Mouse (Mus musculus): ENCODE measurements around the gene Zcchc2. TPM values are rescaled to one million over a fixed set of nuclear protein-coding genes. Genes with fewer than 3 reads are reported as not detected.

Gene Zcchc2
- polyA plus RNA-seq, 1 experiment = 21.1 TPM

DNA sequence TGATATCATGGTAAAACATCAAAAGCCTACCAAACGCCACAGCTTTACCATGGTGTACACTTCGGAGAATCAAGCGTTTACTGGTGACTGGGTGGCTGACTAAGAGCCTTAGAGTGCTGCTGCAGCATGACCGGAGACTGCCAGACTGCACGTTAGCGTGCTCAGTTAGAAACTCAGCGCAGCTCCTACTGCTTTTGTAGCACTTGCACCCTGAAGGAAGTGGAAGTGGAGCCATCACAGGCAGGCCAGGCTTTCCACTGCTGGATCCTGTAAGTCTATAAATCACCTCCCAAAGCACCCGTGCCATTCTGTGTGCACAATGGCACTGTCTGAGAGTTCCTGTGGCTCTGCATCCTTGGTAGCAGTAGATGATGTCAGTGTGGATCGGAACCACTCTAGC lies 52.0 kb downstream of the Zcchc2 start:
- TF ChIP-seq CTCF (IDR thresholded peaks at IDR 0.05; ENCODE audit: low read depth, low read length) (no peak), POLR2A (IDR thresholded peaks at IDR 0.05; ENCODE audit: insufficient read depth, low read length) (no peak), EP300 (IDR thresholded peaks at IDR 0.05; ENCODE audit: insufficient read depth, low read depth, low read length) (no peak)
- no peaks in the 10 kb centered on the region for H3K36me3 ChIP-seq (ENCODE audit: control insufficient read depth, insufficient read depth, low read length, poor library complexity, severe bottlenecking)
- no peaks in the 10 kb centered on the region for H3K4me1 ChIP-seq (ENCODE audit: control insufficient read depth, insufficient read depth, low read length)
- no peak overlapping the region for H3K4me3 ChIP-seq (ENCODE audit: low read depth, low read length)
- H3K9ac ChIP-seq (ENCODE audit: low read depth, poor library complexity, severe bottlenecking) = no peak overlapping the region
- H3K27me3 ChIP-seq (ENCODE audit: control insufficient read depth, insufficient read depth, low read length, poor library complexity, severe bottlenecking) = no peaks in the 10 kb centered on the region
- H3K27ac ChIP-seq (ENCODE audit: insufficient read depth, low read length) = no peak overlapping the region
- no peaks in the 10 kb centered on the region for H3K9me3 ChIP-seq (replicated peaks; ENCODE audit: control insufficient read depth, insufficient read depth, low read length, poor library complexity, severe bottlenecking)

DNA sequence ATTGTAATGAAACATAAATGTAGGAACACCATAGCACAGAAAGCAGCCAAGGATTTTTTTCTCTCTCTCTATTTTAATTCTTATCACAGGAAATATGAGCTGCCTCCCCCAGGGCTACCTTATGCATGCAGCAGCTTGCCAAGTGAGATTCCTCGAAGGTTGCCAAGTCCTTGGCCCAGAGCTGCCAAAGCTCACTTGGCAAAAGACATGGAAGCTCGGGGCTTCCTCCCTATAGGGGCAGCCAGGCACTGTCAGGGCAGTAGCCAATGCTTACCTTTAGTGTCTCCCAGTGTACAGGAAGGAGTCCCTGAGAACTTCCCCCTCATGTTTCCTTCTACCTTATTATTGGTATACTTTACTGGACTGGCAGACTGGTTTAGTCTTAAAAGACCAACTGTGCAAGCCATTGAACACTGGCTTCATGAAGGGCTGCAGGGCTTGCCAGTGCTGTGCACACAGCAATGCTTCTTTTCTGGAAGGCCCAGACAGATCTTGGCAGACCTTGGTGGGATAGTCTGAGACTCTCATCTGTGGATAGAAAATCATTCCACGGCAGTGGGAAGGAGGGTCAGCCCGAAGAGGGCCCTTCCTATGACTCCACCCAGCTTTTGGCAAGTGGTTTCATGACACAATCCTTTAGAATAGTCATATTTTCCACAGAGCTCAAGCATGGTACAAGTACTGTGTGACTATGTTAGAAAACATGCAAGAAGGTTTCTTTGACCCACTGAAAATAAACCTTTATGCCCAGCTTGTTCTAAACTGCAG lies 53.0 kb downstream of the Zcchc2 start:
- TF ChIP-seq POLR2A (IDR thresholded peaks at IDR 0.05; ENCODE audit: insufficient read depth, low read length) = no peak
- no peak for TF ChIP-seq CTCF (IDR thresholded peaks at IDR 0.05; ENCODE audit: low read depth, low read length)
- TF ChIP-seq EP300 (IDR thresholded peaks at IDR 0.05; ENCODE audit: insufficient read depth, low read depth, low read length) = no peak
- no peaks in the 10 kb centered on the region for H3K4me1 ChIP-seq (ENCODE audit: control insufficient read depth, insufficient read depth, low read length)
- no peak overlapping the region for H3K9ac ChIP-seq (ENCODE audit: low read depth, poor library complexity, severe bottlenecking)
- no peaks in the 10 kb centered on the region for H3K27me3 ChIP-seq (ENCODE audit: control insufficient read depth, insufficient read depth, low read length, poor library complexity, severe bottlenecking)
- H3K36me3 ChIP-seq (ENCODE audit: control insufficient read depth, insufficient read depth, low read length, poor library complexity, severe bottlenecking) = no peaks in the 10 kb centered on the region
- no peak overlapping the region for H3K27ac ChIP-seq (ENCODE audit: insufficient read depth, low read length)
- no peak overlapping the region for H3K4me3 ChIP-seq (ENCODE audit: low read depth, low read length)
- no peaks in the 10 kb centered on the region for H3K9me3 ChIP-seq (replicated peaks; ENCODE audit: control insufficient read depth, insufficient read depth, low read length, poor library complexity, severe bottlenecking)

DNA sequence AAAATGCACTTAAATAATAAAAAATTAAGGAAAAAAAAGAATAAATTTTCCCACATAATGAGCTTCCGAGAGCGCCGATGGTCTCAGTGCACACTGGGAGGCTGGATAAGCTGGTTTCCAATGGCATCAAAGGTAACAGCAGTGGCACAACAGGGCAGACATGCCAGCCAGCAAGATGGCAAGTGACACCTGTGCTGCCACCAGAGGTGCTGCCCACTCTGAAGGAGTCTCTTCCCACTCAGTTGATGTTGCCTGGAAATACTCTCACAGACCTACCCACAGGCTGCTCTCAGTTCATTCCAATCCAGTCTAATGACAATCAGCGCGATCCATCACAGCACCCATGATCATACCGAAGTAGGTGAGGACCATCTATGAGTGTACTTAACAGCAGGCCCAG lies 58.8 kb downstream of the Zcchc2 start:
- no peak overlapping the region for H3K27ac ChIP-seq (ENCODE audit: insufficient read depth, low read length)
- no peaks in the 10 kb centered on the region for H3K9me3 ChIP-seq (replicated peaks; ENCODE audit: control insufficient read depth, insufficient read depth, low read length, poor library complexity, severe bottlenecking)
- no peak overlapping the region for H3K4me3 ChIP-seq (ENCODE audit: low read depth, low read length)
- H3K9ac ChIP-seq (ENCODE audit: low read depth, poor library complexity, severe bottlenecking) = no peak overlapping the region
- no peak for TF ChIP-seq POLR2A (IDR thresholded peaks at IDR 0.05; ENCODE audit: insufficient read depth, low read length)
- TF ChIP-seq CTCF (IDR thresholded peaks at IDR 0.05; ENCODE audit: low read depth, low read length) = no peak
- TF ChIP-seq EP300 (IDR thresholded peaks at IDR 0.05; ENCODE audit: insufficient read depth, low read depth, low read length) = no peak
- no peaks in the 10 kb centered on the region for H3K27me3 ChIP-seq (ENCODE audit: control insufficient read depth, insufficient read depth, low read length, poor library complexity, severe bottlenecking)
- H3K4me1 ChIP-seq (ENCODE audit: control insufficient read depth, insufficient read depth, low read length) = no peaks in the 10 kb centered on the region
- no peaks in the 10 kb centered on the region for H3K36me3 ChIP-seq (ENCODE audit: control insufficient read depth, insufficient read depth, low read length, poor library complexity, severe bottlenecking)

- TF ChIP-seq EP300 (IDR thresholded peaks at IDR 0.05; ENCODE audit: insufficient read depth, low read depth, low read length) (no peak), CTCF (IDR thresholded peaks at IDR 0.05; ENCODE audit: low read depth, low read length) (no peak), POLR2A (IDR thresholded peaks at IDR 0.05; ENCODE audit: insufficient read depth, low read length) (no peak)
- Histone ChIP-seq H3K9ac (ENCODE audit: low read depth, poor library complexity, severe bottlenecking) (no peak overlapping the region), H3K36me3 (ENCODE audit: control insufficient read depth, insufficient read depth, low read length, poor library complexity, severe bottlenecking) (no peaks in the 10 kb centered on the region), H3K27me3 (ENCODE audit: control insufficient read depth, insufficient read depth, low read length, poor library complexity, severe bottlenecking) (no peaks in the 10 kb centered on the region), H3K27ac (ENCODE audit: insufficient read depth, low read length) (no peak overlapping the region), H3K9me3 (replicated peaks; ENCODE audit: control insufficient read depth, insufficient read depth, low read length, poor library complexity, severe bottlenecking) (no peaks in the 10 kb centered on the region), H3K4me3 (ENCODE audit: low read depth, low read length) (no peak overlapping the region), H3K4me1 (ENCODE audit: control insufficient read depth, insufficient read depth, low read length) (peaks cover 4% of the 10 kb centered on the region)
Measured at GRCm38 (mm10) chr1:106054978-106055377, 64.8 kb downstream of the Zcchc2 start.

GRCm38 (mm10) chr1:106058355-106058754 lies 68.1 kb downstream of the Zcchc2 start:
- H3K4me3 ChIP-seq (ENCODE audit: low read depth, low read length) = no peak overlapping the region
- peaks cover 4% of the 10 kb centered on the region for H3K4me1 ChIP-seq (ENCODE audit: control insufficient read depth, insufficient read depth, low read length)
- no peaks in the 10 kb centered on the region for H3K36me3 ChIP-seq (ENCODE audit: control insufficient read depth, insufficient read depth, low read length, poor library complexity, severe bottlenecking)
- TF ChIP-seq POLR2A (IDR thresholded peaks at IDR 0.05; ENCODE audit: insufficient read depth, low read length) = no peak
- TF ChIP-seq EP300 (IDR thresholded peaks at IDR 0.05; ENCODE audit: insufficient read depth, low read depth, low read length) = no peak
- no peak for TF ChIP-seq CTCF (IDR thresholded peaks at IDR 0.05; ENCODE audit: low read depth, low read length)
- H3K9ac ChIP-seq (ENCODE audit: low read depth, poor library complexity, severe bottlenecking) = no peak overlapping the region
- no peaks in the 10 kb centered on the region for H3K27me3 ChIP-seq (ENCODE audit: control insufficient read depth, insufficient read depth, low read length, poor library complexity, severe bottlenecking)
- H3K27ac ChIP-seq (ENCODE audit: insufficient read depth, low read length) = peak overlapping the region; percentile 79
- no peaks in the 10 kb centered on the region for H3K9me3 ChIP-seq (replicated peaks; ENCODE audit: control insufficient read depth, insufficient read depth, low read length, poor library complexity, severe bottlenecking)

DNA sequence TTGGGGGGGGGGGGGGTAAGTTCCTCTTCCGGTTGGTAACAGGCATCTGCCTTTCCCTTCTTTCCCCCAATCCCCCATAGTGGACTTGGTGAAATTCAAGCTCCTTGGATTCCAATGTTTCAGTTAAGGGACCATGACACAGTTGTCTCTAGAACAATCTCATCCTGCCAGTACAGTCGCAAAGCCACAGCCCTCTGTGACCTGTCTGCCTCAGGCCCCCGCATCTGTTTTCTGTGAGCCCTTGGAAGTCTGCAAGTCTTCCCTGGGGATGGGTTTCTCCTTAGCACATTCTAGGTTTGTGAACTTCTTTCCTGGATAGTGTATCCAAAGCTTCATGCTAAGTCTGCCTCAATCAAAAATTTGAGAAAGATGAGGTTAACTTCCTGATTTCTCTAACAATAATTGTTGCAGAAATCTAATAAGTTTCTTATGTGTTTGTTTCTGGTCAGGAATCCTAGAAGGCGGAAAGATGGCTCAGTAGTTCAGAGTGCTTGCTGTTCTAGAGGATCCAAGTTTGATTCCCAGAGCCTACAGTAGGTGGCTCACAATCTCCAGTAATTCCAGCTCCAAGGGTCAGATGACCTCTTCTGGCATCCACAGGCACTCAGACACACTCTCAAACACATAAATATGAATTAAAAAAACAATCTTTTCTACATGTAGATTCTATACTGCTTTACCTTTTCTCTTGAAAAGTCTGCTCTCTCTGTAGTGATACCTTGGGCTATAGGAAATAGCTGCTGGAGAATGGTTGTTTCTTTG lies 69.5 kb downstream of the Zcchc2 start:
- no peak overlapping the region for H3K4me3 ChIP-seq (ENCODE audit: low read depth, low read length)
- H3K27me3 ChIP-seq (ENCODE audit: control insufficient read depth, insufficient read depth, low read length, poor library complexity, severe bottlenecking) = no peaks in the 10 kb centered on the region
- H3K9ac ChIP-seq (ENCODE audit: low read depth, poor library complexity, severe bottlenecking) = no peak overlapping the region
- no peaks in the 10 kb centered on the region for H3K9me3 ChIP-seq (replicated peaks; ENCODE audit: control insufficient read depth, insufficient read depth, low read length, poor library complexity, severe bottlenecking)
- no peaks in the 10 kb centered on the region for H3K36me3 ChIP-seq (ENCODE audit: control insufficient read depth, insufficient read depth, low read length, poor library complexity, severe bottlenecking)
- peaks cover 4% of the 10 kb centered on the region for H3K4me1 ChIP-seq (ENCODE audit: control insufficient read depth, insufficient read depth, low read length)
- 0 out of 2 replicates have a peak overlapping the region, but pooled peaks have one; percentile 26 for H3K27ac ChIP-seq (ENCODE audit: insufficient read depth, low read length)
- TF ChIP-seq EP300 (IDR thresholded peaks at IDR 0.05; ENCODE audit: insufficient read depth, low read depth, low read length) (no peak), CTCF (IDR thresholded peaks at IDR 0.05; ENCODE audit: low read depth, low read length) (no peak), POLR2A (IDR thresholded peaks at IDR 0.05; ENCODE audit: insufficient read depth, low read length) (no peak)
